Mouse (Mus musculus) bone marrow, adult 2 months (tissue): ENCODE data around the gene Dedd. TPM values are rescaled to one million over a fixed set of nuclear protein-coding genes. Genes with fewer than 3 reads are reported as not detected.
A peak's percentile ranks its signal among the peaks of the same experiment; 100 is the strongest.

ENCODE experiments used
- H3K27ac ChIP-seq: fragments of 200-500 bp; 2 replicates; pipeline ENCODE4 v1.5.1; 2012; ENCODE audit warnings: low read depth, mild to moderate bottlenecking, control low read depth, inconsistent platforms, low read length; ENCODE audit not compliant: control insufficient read depth, poor library complexity, insufficient read depth
- H3K4me1 ChIP-seq: fragments of 200-500 bp; 2 replicates; pipeline ENCODE4 v1.6.1; 2011; ENCODE audit warnings: low read length; ENCODE audit not compliant: control insufficient read depth, insufficient read depth
- H3K4me3 ChIP-seq: fragments of 200-500 bp; replicated peaks from 2 replicates; pipeline ENCODE3; 2011; ENCODE audit warnings: mild to moderate bottlenecking, low read depth, low read length, control low read depth; ENCODE audit not compliant: control insufficient read depth
- CTCF ChIP-seq: fragments of 200-500 bp; IDR thresholded peaks from 2 replicates; pipeline ENCODE4 v1.5.1; 2011; ENCODE audit warnings: low read length, control low read depth; ENCODE audit not compliant: control insufficient read depth, insufficient read depth
- POLR2A ChIP-seq: fragments of 200-500 bp; IDR thresholded peaks from 2 replicates; pipeline ENCODE4 v1.6.1; 2011; ENCODE audit warnings: low read depth, mild to moderate bottlenecking, control low read depth, low read length, borderline replicate concordance; ENCODE audit not compliant: control insufficient read depth
- WGBS: fragments of 180-500 bp; shearing (Covaris S2); methylation state at CpG from one replicate; pipeline ENCODE4 v1.1.7; 2018; 5-methylcytosine and 5-hydroxymethylcytosine counted together
- polyA plus RNA-seq: library from polyadenylated mRNA; stranded (reverse); fragments of >200 nt; gene quantifications from 2 replicates; pipeline ENCODE4 v1.2.4, GENCODE M21; 2011; ENCODE audit warnings: low replicate concordance; ENCODE audit not compliant: missing spikeins, insufficient read depth, insufficient read length

Gene Dedd
- 31.6 and 49.7 TPM in 2 replicates for polyA plus RNA-seq

GRCm38 (mm10) chr1:171328839-171329432, at the start of gene Dedd:
TSS of gene Dedd (plus strand) at chr1:171329145.
- no peak; the same call in 1 of the 2 replicates for TF ChIP-seq CTCF
- TF ChIP-seq POLR2A: peak; percentile 44; the same call in 1 of the 2 replicates
- Histone ChIP-seq H3K27ac (peak within 1 kb of the TSS; percentile 99), H3K4me3 (peak within 1 kb of the TSS; percentile 85), H3K4me1 (peaks cover 1% of the 10 kb centered on the region; the same call in 1 of the 2 replicates)
- WGBS: 2% methylated on average over 48 of the region's 48 CpGs

GRCm38 (mm10) chr1:171279721-171280120, 49.2 kb upstream of the Dedd start:
- H3K4me1 ChIP-seq: peaks cover 1% of the 10 kb centered on the region; the same call in 1 of the 2 replicates
- H3K27ac ChIP-seq: peak overlapping the region; percentile 85
- TF ChIP-seq POLR2A: no peak
- 80% methylated on average over 5 of the region's 5 CpGs for WGBS
- peak overlapping the region; percentile 70 for H3K4me3 ChIP-seq

- Histone ChIP-seq H3K4me3 (peak overlapping the region; percentile 70), H3K27ac (peak overlapping the region; percentile 85), H3K4me1 (peaks cover 1% of the 10 kb centered on the region; the same call in 1 of the 2 replicates)
- 5% methylated on average over 25 of the region's 25 CpGs for WGBS
- TF ChIP-seq POLR2A (no peak), CTCF (no peak)
These were observed 48.6 kb upstream of the Dedd start for GRCm38 (mm10) chr1:171280250-171280915.

- Histone ChIP-seq H3K4me3 (peak within 1 kb of the TSS; percentile 70), H3K4me1 (peaks cover 1% of the 10 kb centered on the region; the same call in 1 of the 2 replicates), H3K27ac (peak within 1 kb of the TSS; percentile 85)
- TF ChIP-seq CTCF: peak; percentile 14; the same call in 1 of the 2 replicates
- TF ChIP-seq POLR2A: 0 out of 2 replicates have a peak, but pooled peaks have one; percentile 13
- WGBS: under 1% methylated on average over 26 of the region's 26 CpGs
These were observed 47.9 kb upstream of the Dedd start, which contains the start of gene Ppox for GRCm38 (mm10) chr1:171280916-171281527. TSS of gene Ppox (minus strand) at chr1:171281186.

GRCm38 (mm10) chr1:171281528-171281923, 47.4 kb upstream of the Dedd start:
- WGBS: 2% methylated on average over 10 of the region's 10 CpGs
- TF ChIP-seq CTCF: peak; percentile 82
- TF ChIP-seq POLR2A: 0 out of 2 replicates have a peak, but pooled peaks have one; percentile 14
- H3K4me3 ChIP-seq: peak overlapping the region; percentile 70
- peak overlapping the region; percentile 85 for H3K27ac ChIP-seq
- H3K4me1 ChIP-seq: peaks cover 1% of the 10 kb centered on the region; the same call in 1 of the 2 replicates

GRCm38 (mm10) chr1:171282086-171282805, 46.7 kb upstream of the Dedd start:
- no peak for TF ChIP-seq CTCF
- no peak for TF ChIP-seq POLR2A
- WGBS: 72% methylated on average over 18 of the region's 18 CpGs
- H3K4me3 ChIP-seq: peak overlapping the region; percentile 64
- H3K4me1 ChIP-seq: peaks cover 1% of the 10 kb centered on the region; the same call in 1 of the 2 replicates
- peak overlapping the region; percentile 24 for H3K27ac ChIP-seq

- H3K4me1 ChIP-seq: peaks cover 3% of the 10 kb centered on the region
- WGBS: 73% methylated on average over 18 of the region's 18 CpGs
- no peak overlapping the region for H3K4me3 ChIP-seq
- TF ChIP-seq CTCF (no peak), POLR2A (no peak)
- no peak overlapping the region; the same call in 1 of the 2 replicates for H3K27ac ChIP-seq
These were observed 45.5 kb upstream of the Dedd start for GRCm38 (mm10) chr1:171283188-171284160.
